Mouse (Mus musculus): Measurements from ENCODE around the gene Aurkaip1.

Aurkaip1 gene

GRCm38 (mm10) chr4:155830596-155830995 lies 476 bp upstream of the Aurkaip1 start:
- no peak for DNase-seq

DNA sequence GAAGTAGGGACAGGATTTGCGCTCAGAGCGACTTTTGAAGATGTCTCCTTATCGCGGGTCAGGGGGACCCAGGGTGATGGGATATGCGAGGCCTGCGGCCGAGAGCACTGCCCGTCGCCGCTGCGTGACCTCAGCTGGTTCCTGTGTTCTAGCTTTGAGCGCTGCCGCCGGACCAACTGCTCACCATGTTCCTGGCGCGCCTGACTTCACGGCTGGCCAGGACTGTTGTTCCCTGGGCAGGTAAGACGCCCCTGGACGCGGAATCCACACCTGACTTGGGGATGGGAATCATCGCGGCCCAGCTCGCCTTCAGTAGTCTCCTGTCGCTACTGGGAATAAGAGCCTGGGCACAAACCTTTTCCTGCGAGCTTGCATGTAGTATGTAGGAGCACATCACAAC lies 759 bp downstream of the Aurkaip1 start:
- DNase-seq = no peak

- DNase-seq = peak; percentile 67
Observed at GRCm38 (mm10) chr4:155832321-155832720, 1.2 kb downstream of the Aurkaip1 start.

DNA sequence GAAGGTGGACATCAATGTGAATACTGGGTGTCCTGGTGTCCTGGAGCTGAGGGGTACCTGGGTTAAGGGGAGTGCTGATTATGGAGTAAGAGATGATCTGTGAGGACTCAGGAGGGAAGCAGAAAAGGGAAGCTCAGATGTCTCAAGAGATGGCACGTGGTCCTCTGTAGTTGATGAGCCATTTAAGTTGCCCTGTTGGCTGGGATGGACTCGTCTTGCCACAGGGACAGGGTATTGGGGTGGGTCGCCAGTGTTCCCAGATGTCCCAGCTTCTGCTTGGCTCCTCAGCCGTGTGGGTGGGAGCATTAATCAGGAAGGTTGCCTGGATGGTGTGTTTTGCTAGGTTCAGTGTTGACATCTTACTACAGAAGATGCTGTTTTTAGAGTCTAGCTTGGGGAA lies 2.2 kb downstream of the Aurkaip1 start:
- DNase-seq = peak; percentile 32

- peak; percentile 69 for DNase-seq
Observed at GRCm38 (mm10) chr4:155833836-155834235, 2.8 kb downstream of the Aurkaip1 start.

GRCm38 (mm10) chr4:155837404-155838010 lies 6.4 kb downstream of the Aurkaip1 start:
- DNase-seq = no peak

GRCm38 (mm10) chr4:155838187-155839153 lies 7.4 kb downstream of the Aurkaip1 start:
- DNase-seq = no peak

- DNase-seq = peak; percentile 59
Observed at GRCm38 (mm10) chr4:155839483-155839910, 8.4 kb downstream of the Aurkaip1 start, which contains the start of gene Mxra8. Gene Mxra8, plus strand, starts transcription at chr4:155839680.

DNA sequence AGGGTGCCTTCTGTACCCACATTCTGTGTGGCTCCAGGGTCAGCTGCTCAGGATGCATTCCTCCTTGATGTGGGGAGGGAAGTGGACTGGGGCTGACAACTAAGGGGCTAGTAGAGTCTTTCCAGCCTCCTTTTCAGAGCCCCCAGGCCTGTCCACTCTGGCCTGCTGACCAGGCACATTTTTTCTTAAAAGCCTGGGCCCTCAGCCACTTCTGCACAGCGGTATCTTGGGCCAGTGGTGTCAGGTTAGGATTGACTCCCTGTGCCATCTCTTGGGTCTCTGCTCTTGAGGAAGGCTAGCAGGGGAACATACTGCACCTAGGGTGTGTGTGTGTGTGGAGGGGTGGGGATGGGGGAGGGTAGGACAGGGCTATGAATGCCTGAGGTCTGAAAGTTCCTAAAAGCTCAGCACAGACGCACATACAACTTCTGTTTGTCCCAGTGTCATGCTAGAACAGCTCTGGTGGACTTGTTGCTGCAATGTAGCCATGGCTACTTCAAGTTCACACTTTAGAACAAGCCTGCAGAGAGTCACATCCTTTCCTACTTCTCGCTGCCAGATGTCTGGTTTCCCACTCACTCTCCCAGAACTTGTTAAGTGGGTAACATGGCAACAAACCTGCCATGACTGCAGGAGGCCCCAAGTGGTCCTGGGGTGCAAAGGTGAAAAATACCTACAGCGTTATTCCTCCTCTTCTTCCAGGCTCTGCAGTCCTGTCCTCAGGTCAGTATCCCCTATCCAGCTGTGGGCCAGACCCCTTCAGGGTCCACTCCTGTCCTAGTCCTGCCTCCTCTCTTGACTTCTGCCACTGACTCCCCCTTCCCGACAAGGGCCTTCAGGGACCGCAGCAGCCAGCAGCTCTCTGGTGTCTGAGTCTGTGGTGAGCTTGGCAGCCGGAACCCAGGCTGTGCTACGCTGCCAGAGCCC lies 9.3 kb downstream of the Aurkaip1 start:
- DNase-seq = peak; percentile 60

DNA sequence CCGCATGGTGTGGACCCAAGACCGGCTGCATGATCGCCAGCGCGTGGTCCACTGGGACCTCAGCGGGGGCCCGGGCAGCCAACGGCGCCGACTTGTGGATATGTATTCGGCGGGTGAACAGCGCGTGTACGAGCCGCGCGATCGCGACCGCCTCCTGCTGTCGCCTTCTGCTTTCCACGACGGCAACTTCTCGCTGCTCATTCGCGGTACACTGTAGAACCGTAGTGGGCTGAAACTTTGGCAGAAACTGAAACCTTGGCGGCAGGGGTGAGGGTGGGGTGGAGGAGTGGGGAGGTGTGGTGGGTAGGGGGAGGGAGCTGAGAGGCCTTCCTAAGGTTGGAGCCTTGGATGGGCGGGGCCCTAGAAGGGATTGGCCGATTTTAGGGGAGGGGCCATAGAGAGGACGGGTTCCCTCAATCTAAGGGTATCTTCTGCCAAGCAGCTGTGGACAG lies 10.0 kb downstream of the Aurkaip1 start:
- peak; percentile 61 for DNase-seq

DNA sequence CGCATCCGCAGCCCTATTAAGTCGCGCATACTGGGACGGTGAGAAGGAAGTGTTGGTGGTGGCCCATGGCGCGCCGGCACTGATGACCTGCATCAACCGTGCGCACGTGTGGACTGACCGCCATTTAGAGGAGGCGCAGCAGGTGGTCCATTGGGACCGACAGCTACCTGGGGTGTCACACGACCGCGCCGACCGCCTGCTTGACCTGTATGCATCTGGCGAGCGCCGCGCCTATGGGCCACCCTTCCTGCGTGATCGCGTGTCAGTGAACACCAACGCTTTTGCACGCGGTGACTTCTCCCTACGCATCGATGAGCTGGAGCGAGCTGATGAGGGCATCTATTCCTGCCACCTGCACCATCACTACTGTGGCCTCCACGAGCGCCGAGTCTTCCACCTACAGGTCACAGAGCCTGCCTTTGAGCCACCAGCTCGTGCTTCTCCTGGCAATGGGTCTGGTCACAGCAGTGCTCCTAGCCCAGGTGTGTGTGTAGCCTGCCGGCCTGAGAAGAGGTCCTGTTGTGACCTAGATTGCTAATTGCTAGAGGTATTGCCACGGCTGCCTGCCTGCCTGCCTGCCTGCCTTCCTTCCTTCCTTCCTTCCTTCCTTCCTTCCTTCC lies 10.7 kb downstream of the Aurkaip1 start:
- peak; percentile 67 for DNase-seq

DNA sequence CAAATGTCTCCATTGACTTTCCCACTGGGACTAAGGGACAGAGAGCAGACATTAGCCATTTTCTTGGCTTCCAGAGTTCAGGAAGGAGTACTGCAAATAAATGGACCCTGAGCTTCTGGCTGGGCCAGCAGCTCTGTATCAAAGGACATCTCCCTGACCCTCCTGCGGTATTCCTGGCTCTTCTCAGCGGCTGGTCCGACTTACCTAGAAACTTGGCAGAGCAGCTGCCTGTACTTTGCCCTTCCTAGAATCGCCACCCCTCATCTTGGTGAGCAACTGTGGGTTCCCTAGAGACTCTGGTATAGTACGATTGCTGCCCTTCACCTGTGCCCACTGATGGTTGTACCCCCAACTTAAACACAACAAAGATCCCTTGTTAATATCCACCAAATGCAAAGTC lies 12.2 kb downstream of the Aurkaip1 start:
- no peak for DNase-seq

- peak; percentile 91 for DNase-seq
Observed at GRCm38 (mm10) chr4:155846871-155847578, 16.0 kb downstream of the Aurkaip1 start, which contains the start of gene Dvl1. Gene Dvl1, plus strand, starts transcription at chr4:155847402.

DNA sequence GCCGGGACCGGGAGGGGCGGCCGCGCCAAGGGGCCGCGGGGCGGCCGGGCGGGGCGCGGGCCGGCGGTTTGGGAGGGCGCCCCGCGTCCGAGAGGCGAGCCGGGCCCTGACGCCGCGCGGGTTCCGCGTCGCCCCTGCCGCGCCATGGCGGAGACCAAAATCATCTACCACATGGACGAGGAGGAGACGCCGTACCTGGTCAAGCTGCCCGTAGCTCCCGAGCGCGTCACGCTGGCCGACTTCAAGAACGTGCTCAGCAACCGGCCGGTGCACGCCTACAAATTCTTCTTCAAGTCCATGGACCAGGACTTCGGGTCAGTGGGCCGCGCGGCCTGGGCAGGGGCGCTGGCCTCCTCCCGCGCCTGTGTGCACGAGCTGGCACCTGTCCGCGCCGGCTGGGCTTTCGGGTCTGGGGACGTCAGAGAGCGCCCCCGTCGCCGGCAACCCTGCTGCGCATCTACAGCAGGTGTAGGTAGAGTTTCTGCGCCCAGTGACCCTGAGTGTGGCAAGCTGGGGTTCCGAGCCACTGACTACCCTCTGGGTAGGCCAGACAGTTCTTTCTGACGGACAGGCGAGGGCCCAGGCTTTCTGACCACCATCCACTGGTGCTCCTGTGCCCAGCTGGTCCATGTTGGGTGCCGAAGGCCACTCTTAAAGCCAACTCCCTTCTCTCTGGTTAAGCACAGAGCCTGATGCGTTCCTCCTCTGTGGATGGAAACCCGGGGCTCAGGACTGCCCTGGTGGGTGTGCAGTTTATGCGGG lies 16.7 kb downstream of the Aurkaip1 start:
- peak; percentile 77 for DNase-seq

DNA sequence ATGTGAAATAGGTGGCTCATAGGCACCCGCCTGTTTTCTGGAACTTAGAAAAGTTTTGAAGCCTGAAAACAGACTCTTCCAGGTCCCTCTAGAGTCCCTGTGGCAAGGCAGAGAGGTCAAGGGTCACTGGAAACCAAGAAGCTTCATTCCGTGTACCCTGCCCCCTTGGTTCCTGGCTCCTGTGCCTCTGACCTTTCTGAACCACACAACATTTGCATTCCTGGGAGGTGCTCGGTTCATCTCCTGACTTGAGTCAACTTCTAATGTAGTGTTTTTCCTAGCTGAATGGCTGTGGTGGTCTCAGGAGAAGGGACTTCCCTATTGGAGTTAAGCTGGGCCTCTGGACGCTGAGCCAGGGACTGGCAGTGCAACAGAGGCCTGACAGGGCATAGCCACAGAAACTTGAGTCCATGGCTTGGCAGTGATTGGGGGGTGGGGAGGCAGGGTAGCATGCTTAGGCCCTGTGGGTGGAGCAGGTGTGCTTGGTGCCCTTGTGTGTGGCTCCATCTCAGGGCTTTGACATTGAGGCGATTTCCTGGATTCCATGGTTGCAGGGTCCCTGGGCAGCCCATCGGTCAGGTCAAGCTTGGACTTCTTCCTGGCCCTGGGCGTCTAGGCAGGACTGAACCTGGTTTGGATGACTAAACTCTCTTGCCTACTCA lies 17.5 kb downstream of the Aurkaip1 start:
- DNase-seq = peak; percentile 50

DNA sequence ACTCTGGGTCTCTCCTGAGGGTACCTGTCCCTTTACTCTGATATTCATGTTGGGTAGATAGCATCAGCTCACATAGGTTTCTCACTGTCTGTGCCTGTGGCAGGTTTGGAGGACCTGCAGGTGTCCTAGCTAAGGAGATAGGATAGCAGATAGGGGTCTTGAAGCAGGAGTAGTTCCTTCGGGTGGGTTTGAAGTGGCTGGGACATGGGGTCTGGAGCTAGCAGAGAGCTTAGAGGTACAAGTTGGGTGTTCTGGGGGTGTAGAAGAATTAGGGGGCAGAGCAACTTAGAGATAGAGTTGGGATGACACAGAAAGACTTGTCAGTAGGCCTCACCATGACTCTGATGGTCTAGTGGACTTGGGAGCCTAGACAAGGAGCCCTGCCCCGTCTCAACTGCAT lies 18.3 kb downstream of the Aurkaip1 start:
- no peak for DNase-seq

DNA sequence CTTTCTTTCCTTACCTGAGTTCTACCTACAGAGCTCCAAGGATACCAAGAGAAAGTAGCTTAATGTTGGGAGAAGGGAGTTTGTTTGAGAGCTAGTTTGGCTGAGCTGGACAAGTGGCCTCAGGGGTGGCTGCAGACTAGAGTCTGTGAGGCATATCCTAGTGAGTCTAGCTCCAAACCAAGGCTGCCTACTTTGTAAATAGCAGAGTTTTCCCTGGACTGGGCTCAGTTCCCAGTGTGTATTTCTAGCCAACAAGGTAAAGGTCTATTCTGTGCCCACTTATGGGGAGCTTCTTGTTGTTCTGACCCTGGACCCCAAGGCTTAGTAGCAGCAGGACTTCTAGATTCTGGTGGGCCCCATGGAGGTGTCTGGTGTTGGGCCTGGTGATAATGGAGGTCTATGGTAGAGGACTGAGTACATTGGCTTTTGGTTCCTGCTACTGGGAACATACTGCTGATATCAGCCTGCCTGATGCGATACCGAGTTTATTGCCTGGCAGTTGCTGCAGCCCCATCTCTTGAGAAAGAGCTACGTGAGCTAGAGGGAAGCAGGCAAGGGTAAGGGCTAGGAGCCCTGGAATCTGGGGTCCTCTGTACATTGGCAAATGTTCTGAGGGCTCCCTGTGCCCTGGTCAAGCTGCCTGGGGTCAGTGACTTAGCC lies 18.9 kb downstream of the Aurkaip1 start:
- peak; percentile 28 for DNase-seq

- peak; percentile 21 for DNase-seq
Observed at GRCm38 (mm10) chr4:155851368-155851767, 20.3 kb downstream of the Aurkaip1 start.

DNA sequence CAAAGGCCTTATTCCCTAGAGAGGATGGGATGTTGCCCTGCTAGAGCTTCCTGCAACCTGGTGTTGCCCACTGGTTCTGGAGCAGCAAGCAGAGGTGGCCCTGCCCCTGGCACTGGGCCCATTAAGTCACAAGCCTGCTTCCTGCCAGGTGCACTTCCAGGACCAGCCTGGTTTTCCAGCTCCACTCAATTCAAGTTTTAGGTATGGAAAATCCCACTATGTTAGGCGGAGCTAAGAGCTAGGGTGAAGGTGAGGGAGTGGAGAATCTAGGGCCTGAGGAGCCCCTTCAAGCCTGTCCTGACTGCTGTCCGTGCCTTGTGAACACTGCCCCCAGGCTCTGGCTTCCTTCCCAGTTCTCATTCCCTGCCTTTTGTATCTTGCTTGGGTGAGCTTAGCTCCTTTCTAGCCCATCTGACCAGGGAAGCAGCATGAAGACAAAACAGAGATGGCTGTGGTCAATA lies 20.9 kb downstream of the Aurkaip1 start:
- DNase-seq = peak; percentile 76

Measured in cerebellum, adult 9-11 months (tissue).